ENCODE assay signal across 26 mouse cellular contexts in genomic region chr14:14945930-14946329, GRCm38 (mm10).
"Had no signal": no experiment of that assay in that cellular context is flagged by ENCODE, and none has a peak within 500 bp of the region (broad histone marks: within the 10 kb centered on the region; RNA-seq: fewer than 3 reads in every experiment).

No protein-coding gene starts in this region.

- H3K36me3 ChIP-seq: heart, embryonic 13.5 days; heart, embryonic 15.5 days; hindbrain, embryonic 13.5 days; hindbrain, embryonic 15.5 days; kidney, embryonic 15.5 days; limb, embryonic 13.5 days; limb, embryonic 15.5 days; liver, embryonic 12.5 days had no signal

- H3K9ac ChIP-seq: heart, embryonic 13.5 days; heart, embryonic 15.5 days; hindbrain, embryonic 13.5 days; hindbrain, embryonic 15.5 days; kidney, embryonic 15.5 days; limb, embryonic 13.5 days; limb, embryonic 15.5 days; liver, embryonic 12.5 days; liver, embryonic 14.5 days had no signal

- H3K4me1 ChIP-seq: heart, embryonic 13.5 days; heart, embryonic 15.5 days; hindbrain, embryonic 13.5 days; hindbrain, embryonic 15.5 days; kidney, embryonic 15.5 days; limb, embryonic 13.5 days; limb, embryonic 15.5 days; liver, embryonic 12.5 days had no signal

- H3K9me3 ChIP-seq: heart, embryonic 13.5 days; heart, embryonic 15.5 days; hindbrain, embryonic 13.5 days; hindbrain, embryonic 15.5 days; kidney, embryonic 15.5 days; limb, embryonic 13.5 days; limb, embryonic 15.5 days; liver, embryonic 12.5 days had no signal

- H3K4me2 ChIP-seq: heart, embryonic 11.5 days; heart, embryonic 13.5 days; heart, embryonic 15.5 days; hindbrain, embryonic 13.5 days; hindbrain, embryonic 15.5 days; kidney, embryonic 15.5 days; limb, embryonic 13.5 days; limb, embryonic 15.5 days; liver, embryonic 12.5 days had no signal

- H3K4me3 ChIP-seq: heart, embryonic 13.5 days; heart, embryonic 15.5 days; hindbrain, embryonic 13.5 days; hindbrain, embryonic 15.5 days; kidney, embryonic 15.5 days; limb, embryonic 13.5 days; limb, embryonic 15.5 days; liver, embryonic 12.5 days had no signal

- DNase-seq: gastrocnemius, postnatal 14 days; gastrocnemius, postnatal 36 days; heart, adult 18-20 months; heart, postnatal 14 days; heart, postnatal 36 days; kidney, adult 11 months; kidney, adult 2 months; kidney, adult 9 months; kidney, postnatal 14 days; kidney, postnatal 36 days; layer of hippocampus, postnatal 36 days; left cerebral cortex, postnatal 4 days; lung, adult 18-20 months had no signal

- H3K27ac ChIP-seq: heart, embryonic 13.5 days; heart, embryonic 15.5 days; hindbrain, embryonic 13.5 days; hindbrain, embryonic 15.5 days; hindbrain, postnatal 0 days; kidney, embryonic 15.5 days; kidney, postnatal 0 days; limb, embryonic 13.5 days; limb, embryonic 15.5 days; liver, embryonic 12.5 days; liver, embryonic 14.5 days had no signal

- ATAC-seq: hindbrain, postnatal 0 days; intestine, embryonic 16.5 days; liver, embryonic 12.5 days had no signal

- H3K27me3 ChIP-seq: heart, embryonic 13.5 days; heart, embryonic 15.5 days; hindbrain, embryonic 13.5 days; hindbrain, embryonic 15.5 days; kidney, embryonic 15.5 days; limb, embryonic 13.5 days; limb, embryonic 15.5 days; liver, embryonic 12.5 days had no signal
